Mouse (Mus musculus): Measurements from ENCODE around the gene Atrip.

DNA sequence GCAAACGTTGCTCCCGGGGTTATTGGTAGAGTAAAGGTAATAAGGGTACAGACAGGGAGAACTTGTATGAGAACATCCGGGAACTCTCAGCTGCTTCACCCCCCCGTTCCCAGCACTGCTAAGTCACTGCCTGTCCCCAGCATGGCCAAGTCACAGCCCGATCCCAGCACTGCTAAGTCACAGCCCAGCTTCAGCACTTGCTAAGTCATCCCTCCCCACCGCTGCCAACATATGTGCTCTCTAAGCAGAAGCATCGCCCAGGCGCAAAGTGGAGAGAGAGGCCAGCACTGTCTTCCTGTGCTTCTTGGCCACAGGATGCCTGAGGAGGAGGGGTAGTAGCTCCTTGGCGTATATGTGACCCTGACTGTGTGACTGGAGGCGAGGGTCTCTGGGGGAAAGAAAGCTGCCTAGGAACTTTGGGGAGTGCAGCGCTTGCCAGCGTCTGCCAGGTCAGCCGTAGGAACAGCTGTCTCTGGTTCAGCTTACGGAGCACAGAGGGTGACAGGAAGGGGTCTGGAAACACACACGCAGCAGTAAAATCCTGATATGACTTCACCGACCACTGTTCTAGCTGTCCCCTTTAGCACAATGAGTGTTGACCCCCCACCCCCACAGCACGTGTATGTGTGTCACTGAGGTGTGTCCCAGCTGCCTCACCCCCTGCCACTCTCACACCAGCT lies 64.1 kb downstream of the Atrip start:
- no peak for TF ChIP-seq POLR2A (IDR thresholded peaks at IDR 0.05; ENCODE audit: extremely low read depth, insufficient read depth, low read length)
- TF ChIP-seq CTCF (IDR thresholded peaks at IDR 0.05; ENCODE audit: low read depth, low read length): no peak

Measured in liver, adult 2 months (tissue).